Mouse (Mus musculus) B cell, adult 2 months (primary cell): ENCODE data around the gene Psenen.

Experiments
- DNase-seq, 2 experiments: peaks; one replicate each; pipeline ENCODE4 v3.0.0; 2022

Psenen gene

GRCm38 (mm10) chr7:30553021-30553589 lies 10.3 kb downstream of the Psenen start:
- no peak for DNase-seq

DNA sequence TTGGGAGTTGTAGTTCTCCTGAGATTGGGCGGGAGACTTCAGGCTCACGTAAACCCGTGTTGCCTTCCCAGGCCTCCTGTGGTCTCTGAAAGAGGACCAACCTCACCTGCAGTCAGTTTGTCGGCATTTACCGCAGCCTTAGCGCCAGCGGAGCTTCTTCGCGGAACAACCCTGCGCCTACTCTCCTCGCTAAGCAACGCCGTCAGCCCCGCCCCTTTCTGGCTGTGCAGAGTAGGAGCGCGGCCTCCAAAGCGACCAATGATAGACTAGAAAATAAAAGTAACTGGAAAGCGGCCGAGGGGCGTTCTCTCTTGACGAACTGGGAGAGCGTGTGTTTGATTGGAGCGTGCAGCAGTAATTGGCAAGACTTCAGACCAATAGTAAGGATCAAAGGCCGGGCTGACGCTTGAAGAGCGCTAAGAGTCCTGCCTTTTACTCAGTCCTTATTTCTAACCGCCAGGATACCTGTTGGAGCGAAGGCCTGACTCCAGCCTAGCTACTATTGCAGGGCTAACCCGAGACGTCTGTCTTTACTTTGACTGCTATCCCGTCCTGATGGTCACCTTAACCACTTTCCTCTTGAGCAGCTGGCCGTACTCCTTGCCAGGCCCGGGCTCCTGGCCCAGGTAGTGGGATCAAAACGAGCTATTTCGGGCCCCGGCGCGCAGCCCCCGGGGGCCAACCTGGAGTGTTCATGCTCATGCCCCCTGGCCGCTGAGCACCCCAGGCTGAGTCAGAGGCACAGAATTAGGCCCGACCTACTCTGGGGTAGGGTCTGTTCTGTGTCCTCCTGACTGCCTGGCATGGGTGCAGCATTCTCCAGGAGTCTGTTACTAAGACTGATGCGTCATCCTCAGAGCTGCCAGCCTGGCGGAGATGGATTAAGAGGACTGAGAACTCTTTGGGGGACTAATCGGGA lies 11.1 kb downstream of the Psenen start, which contains the start of the genes Hspb6 and Proser3:
Gene Hspb6, plus strand, starts transcription at position 77 of the 919 bp plus-strand sequence.
Gene Proser3, minus strand, starts transcription at position 198 of the 919 bp plus-strand sequence.
- peak; percentile 92 to 93 for DNase-seq

DNA sequence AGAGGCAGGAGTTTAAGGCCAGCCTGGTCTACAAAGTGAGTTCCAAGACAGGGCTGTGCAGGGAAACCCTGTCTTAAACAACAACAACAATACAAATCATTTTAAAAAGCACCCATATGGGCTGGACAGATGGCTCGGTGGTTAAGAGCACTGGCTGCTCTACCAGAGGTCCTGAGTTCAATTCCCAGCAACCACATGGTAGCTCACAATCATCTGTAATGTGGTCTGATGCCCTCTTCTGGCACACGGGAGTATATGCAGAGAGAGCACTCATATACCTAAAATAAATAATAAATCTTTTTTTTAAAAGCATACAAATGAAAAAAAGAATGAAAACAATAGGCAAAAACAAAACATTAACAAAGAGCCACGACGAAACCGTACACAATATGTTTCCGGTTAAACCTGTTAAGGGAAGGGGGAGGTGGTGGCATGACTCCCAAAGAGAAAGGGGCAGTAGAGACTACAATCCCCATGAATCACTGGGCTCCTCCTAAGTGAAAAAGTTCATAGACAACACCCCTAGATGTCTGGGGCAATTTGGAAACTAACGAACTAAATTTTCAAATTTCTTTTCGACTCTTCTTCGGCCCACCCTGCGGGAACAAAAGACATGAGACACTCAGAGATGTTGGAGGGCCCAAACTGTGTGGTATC lies 11.9 kb downstream of the Psenen start:
- DNase-seq = no peak

GRCm38 (mm10) chr7:30550603-30551002 lies 12.8 kb downstream of the Psenen start:
- DNase-seq = no peak

GRCm38 (mm10) chr7:30549880-30550279 lies 13.5 kb downstream of the Psenen start:
- no peak for DNase-seq

GRCm38 (mm10) chr7:30544327-30544726 lies 19.1 kb downstream of the Psenen start:
- DNase-seq = no peak

GRCm38 (mm10) chr7:30540572-30540971 lies 22.9 kb downstream of the Psenen start:
- no peak for DNase-seq

- peak; percentile 94 to 95 for DNase-seq
Measured at GRCm38 (mm10) chr7:30534633-30535577, 28.5 kb downstream of the Psenen start, which contains the start of gene Arhgap33. TSS of gene Arhgap33 (minus strand) at chr7:30535060.

- DNase-seq = no peak
Measured at GRCm38 (mm10) chr7:30533941-30534632, 29.3 kb downstream of the Psenen start.

- DNase-seq = no peak
Measured at GRCm38 (mm10) chr7:30532931-30533330, 30.5 kb downstream of the Psenen start.

DNA sequence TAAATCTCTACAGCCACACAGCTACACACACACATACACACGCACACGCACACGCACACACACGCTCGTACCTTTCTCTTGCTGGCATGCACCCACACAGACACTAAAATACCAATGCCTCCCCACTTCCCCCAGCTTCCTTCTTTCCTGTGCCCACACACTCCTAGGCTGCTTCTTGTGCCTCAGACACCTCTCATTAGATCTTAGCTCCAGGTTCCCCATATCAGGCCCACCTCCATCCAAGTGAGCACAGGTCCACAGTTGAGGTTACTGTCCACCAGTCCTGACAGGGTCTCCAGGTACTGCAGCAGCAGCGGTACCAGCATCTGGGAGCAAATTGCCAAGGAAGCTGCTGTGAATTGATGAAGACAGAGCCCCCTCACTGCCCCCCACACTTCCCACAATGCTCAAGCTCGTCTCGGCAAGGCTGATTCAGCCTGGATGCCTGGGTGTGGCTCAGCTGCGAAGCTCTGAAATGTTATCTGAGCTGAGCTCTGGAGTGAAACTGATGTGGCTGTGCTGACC lies 32.1 kb downstream of the Psenen start:
- DNase-seq = no peak

DNA sequence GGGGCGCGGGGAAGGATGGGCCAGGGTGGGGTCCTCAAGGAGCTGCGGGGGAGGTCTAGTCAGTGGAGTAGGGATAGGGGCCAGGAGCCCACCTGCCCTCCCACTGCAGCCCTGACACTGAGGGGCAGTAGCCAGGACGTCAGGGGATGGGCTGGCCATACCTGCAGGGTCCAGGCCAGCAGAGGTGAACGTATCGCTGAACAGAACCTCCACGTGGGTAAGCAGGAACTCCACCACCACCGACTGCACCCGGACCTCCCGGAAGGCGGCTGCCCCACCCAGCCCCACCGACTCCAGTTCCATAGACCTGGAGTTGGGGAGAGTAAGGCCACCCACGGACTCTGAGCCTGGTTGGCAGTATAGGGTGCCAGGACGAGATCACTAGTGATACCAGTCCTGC lies 36.4 kb downstream of the Psenen start:
- no peak for DNase-seq

DNA sequence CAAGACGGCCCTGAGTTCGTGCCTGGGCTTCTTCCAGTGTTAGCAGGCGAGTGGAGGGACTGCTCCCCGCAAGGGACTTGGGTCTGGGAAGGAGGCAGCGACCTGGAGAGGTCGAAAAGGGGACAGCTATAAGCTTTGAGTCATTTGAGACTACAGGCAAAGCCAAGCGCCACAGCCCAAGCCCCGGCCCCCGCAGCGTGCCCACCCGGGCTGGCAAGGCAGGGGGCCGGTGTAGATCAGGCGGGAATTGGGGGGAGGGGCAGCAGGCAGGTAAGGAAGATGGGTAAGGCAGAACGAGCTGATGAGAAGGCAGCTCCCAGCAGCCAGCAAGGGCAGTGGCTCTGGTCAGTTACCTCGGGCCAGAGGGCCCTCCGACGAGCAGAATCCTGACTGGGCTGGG lies 37.0 kb downstream of the Psenen start:
- no peak for DNase-seq

DNA sequence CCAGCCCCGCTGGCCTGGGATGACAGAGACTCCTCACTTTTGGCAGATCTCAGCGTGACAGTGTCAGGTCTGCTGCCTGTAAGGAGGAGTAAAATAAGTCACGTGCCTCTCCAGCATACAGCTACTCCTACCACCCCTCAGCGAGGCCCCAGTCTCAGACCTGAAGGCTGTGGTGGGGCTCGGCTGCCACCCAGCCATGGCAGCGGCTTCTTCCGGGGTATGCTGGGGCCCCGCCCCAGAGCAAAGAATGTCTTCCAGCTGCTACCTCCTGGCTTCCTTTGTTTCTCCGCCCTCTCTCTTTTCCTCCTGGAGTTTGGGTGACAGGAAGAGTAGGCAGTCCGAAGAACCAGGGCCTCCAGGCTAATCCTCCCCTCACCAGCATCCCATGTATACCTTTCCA lies 37.5 kb downstream of the Psenen start:
- no peak for DNase-seq

GRCm38 (mm10) chr7:30524487-30524886 lies 38.9 kb downstream of the Psenen start:
- no peak for DNase-seq

- DNase-seq = no peak
Measured at GRCm38 (mm10) chr7:30522871-30523270, 40.6 kb downstream of the Psenen start.

GRCm38 (mm10) chr7:30520856-30521255 lies 42.6 kb downstream of the Psenen start:
- DNase-seq = no peak

DNA sequence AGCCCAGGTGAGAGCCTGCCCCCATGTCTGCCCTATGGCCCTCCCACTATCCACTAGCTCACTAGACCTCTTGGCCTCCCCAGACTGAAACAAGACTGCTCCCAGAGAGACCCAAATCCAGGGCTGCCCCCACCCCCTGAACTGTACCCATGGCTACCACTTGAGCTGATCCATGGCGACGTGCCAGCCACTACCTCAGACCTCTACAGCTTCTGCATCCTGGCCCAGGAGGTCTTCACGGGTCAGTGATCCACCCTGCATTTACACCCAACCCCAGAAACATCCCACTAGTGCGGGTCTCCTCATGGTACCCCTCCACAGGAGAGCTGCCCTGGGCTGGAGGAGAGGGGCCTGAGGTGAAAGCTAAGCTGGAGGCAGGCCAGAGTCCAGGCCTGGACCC lies 43.0 kb downstream of the Psenen start:
- no peak for DNase-seq

DNA sequence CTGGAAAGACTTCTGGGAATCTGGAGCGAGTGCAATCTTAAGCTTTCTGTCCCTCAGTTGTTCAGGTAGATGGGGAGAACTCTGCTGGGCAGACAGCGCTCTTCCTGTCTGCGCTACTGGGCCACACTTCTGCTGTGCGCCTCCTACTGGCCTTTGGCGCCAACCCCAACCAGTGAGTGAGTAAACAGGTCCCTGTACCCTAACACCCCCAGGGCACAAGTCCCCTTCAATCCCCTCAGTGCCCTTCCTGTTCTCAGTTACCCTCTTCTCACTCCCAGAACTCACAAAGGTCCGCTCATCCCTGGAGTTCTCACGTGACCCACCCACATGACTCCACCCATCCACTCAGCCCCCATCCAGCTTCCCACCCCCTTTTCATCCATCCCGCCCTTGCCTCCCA lies 45.1 kb downstream of the Psenen start:
- no peak for DNase-seq

DNA sequence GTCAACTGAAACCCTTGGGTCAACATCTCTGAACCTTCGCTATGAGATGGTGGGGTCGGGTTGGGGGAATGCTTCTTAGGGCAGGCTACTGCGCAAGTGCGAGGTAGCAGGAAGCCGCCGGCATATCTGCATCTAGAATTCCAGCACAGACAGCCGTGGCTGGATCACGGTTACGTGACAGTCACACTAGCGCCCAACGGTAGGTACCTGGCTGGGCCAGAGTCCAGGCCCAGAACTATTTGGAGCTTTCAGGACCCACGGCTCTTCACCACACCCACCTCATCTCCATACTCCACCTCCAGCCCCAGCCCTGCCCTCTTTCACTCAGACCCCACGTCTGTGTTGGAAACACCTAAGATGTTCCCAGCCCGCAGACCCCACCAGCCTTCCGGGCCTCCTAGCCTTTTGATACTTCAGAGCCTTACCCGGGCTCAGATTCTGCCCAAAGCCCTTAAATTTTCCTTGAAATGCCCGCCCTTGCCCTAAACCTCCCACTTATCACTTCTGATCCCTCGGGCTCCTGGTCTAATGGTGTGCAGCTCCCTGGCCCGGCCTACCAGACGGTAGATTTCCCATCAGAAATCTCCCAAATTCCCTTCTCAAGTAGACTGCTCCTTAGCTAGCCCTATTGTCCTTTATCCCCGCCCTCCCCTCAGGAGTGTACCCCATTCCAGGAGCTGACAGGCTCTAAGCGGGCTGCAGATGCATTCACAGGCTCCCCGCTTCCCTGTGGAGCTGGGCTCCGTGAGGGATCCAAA lies 48.2 kb downstream of the Psenen start:
- DNase-seq = no peak
